Mouse (Mus musculus) CH12.LX (cell line): ENCODE data around the gene Cnpy2. TPM values are rescaled to one million over a fixed set of nuclear protein-coding genes. Genes with fewer than 3 reads are reported as not detected.

Source experiments
- DNase-seq: peaks from one replicate; pipeline ENCODE4 v3.0.0-alpha.2; 2013; ENCODE audit errors: extremely low read depth
- H3K27ac ChIP-seq: 2 replicates; pipeline ENCODE4 v1.5.1; 2012; ENCODE audit warnings: low read depth, mild to moderate bottlenecking, control low read depth, moderate library complexity; ENCODE audit not compliant: insufficient read depth
- H3K27me3 ChIP-seq: replicated peaks from 2 replicates; pipeline ENCODE3; 2012; ENCODE audit warnings: inconsistent platforms
- H3K36me3 ChIP-seq, 2 experiments: replicated peaks in 1 of 2; 2 replicates each; pipeline versions ENCODE3 to v1.6.1; 2012; ENCODE audit warnings: inconsistent platforms in 1 of 2, low read length in 1 of 2, mild to moderate bottlenecking in 1 of 2, mixed read lengths in 1 of 2, moderate library complexity in 1 of 2; ENCODE audit not compliant: control insufficient read depth in 1 of 2, insufficient read depth in 1 of 2
- H3K4me1 ChIP-seq, 2 experiments: 2 replicates each; pipeline ENCODE4 v1.6.1; 2012; ENCODE audit warnings: inconsistent platforms in 1 of 2, moderate library complexity in 1 of 2; ENCODE audit not compliant: insufficient read depth in 2 of 2, control insufficient read depth in 1 of 2
- H3K4me2 ChIP-seq: 2 replicates; pipeline ENCODE4 v1.6.1; 2012; ENCODE audit warnings: low read depth, mild to moderate bottlenecking, control low read depth; ENCODE audit not compliant: poor library complexity, insufficient read depth, severe bottlenecking
- H3K4me3 ChIP-seq, 3 experiments: fragments of 150-350 bp in 1 of 3; sonication (generic) in 1 of 3; replicated peaks in 1 of 3; 2 replicates each; pipeline versions ENCODE3 to v1.5.1; 2011 to 2012; ENCODE audit warnings: low read depth in 2 of 3, low read length in 2 of 3, mild to moderate bottlenecking in 2 of 3, moderate library complexity in 2 of 3, control low read depth in 1 of 3, improper control_type of control experiment in 1 of 3, inconsistent platforms in 1 of 3, mixed read lengths in 1 of 3; ENCODE audit not compliant: poor library complexity in 1 of 3
- H3K79me2 ChIP-seq: replicated peaks from 2 replicates; pipeline ENCODE4 v1.6.1; 2012; ENCODE audit warnings: mild to moderate bottlenecking, moderate library complexity; ENCODE audit not compliant: control insufficient read depth, poor library complexity, insufficient read depth, severe bottlenecking; ENCODE audit errors: extremely low read depth
- H3K9ac ChIP-seq: 2 replicates; pipeline ENCODE4 v1.6.1; 2012; ENCODE audit warnings: low read depth, mild to moderate bottlenecking, control low read depth, moderate library complexity; ENCODE audit not compliant: insufficient read depth
- H3K9me3 ChIP-seq: replicated peaks from 2 replicates; pipeline ENCODE3; 2012; ENCODE audit warnings: low read length, inconsistent platforms, mixed read lengths
- CHD1 ChIP-seq: IDR thresholded peaks from 2 replicates; pipeline ENCODE4 v1.6.1; 2012; ENCODE audit warnings: low read depth, low read length, improper control_type of control experiment, inconsistent platforms
- CHD2 ChIP-seq: IDR thresholded peaks from 2 replicates; pipeline ENCODE4 v1.6.1; 2011; ENCODE audit warnings: low read length, improper control_type of control experiment
- CTCF ChIP-seq, 2 experiments: IDR thresholded peaks in 1 of 2; conservative IDR thresholded peaks in 1 of 2; 2 replicates each; pipeline ENCODE4 v1.5.1; 2011 to 2012; ENCODE audit warnings: low read depth in 2 of 2, low read length in 2 of 2, improper control_type of control experiment in 1 of 2, inconsistent platforms in 1 of 2, mild to moderate bottlenecking in 1 of 2, moderate library complexity in 1 of 2
- HCFC1 ChIP-seq: IDR thresholded peaks from 2 replicates; pipeline ENCODE4 v1.6.1; 2012; ENCODE audit warnings: low read depth, mild to moderate bottlenecking, inconsistent platforms, low read length, improper control_type of control experiment
- JUN ChIP-seq: IDR thresholded peaks from 2 replicates; pipeline ENCODE4 v1.6.1; 2011; ENCODE audit warnings: low read depth, mild to moderate bottlenecking, low read length, improper control_type of control experiment, moderate library complexity; ENCODE audit not compliant: insufficient read depth
- MAFK ChIP-seq: IDR thresholded peaks from 2 replicates; pipeline ENCODE4 v1.6.1; 2011; ENCODE audit warnings: low read length, improper control_type of control experiment; ENCODE audit not compliant: insufficient replicate concordance
- MAX ChIP-seq: IDR thresholded peaks from 2 replicates; pipeline ENCODE4 v1.6.1; 2011; ENCODE audit warnings: low read length, improper control_type of control experiment
- MAZ ChIP-seq: IDR thresholded peaks from 2 replicates; pipeline ENCODE4 v1.6.1; 2012; ENCODE audit warnings: low read depth, mild to moderate bottlenecking, inconsistent platforms, low read length, improper control_type of control experiment, moderate library complexity
- MXI1 ChIP-seq: IDR thresholded peaks from 2 replicates; pipeline ENCODE4 v1.6.1; 2011; ENCODE audit warnings: mild to moderate bottlenecking, low read depth, low read length, improper control_type of control experiment
- MYC ChIP-seq: IDR thresholded peaks from 2 replicates; pipeline ENCODE4 v1.6.1; 2011; ENCODE audit warnings: low read depth, mild to moderate bottlenecking, improper control_type of control experiment, low read length
- NELFE ChIP-seq: IDR thresholded peaks from 2 replicates; pipeline ENCODE4 v1.6.1; 2011; ENCODE audit warnings: low read depth, low read length, improper control_type of control experiment
- RAD21 ChIP-seq: IDR thresholded peaks from 2 replicates; pipeline ENCODE4 v1.6.1; 2011; ENCODE audit warnings: low read depth, mild to moderate bottlenecking, low read length, improper control_type of control experiment, moderate library complexity
- SMC3 ChIP-seq: IDR thresholded peaks from 2 replicates; pipeline ENCODE4 v1.6.1; 2011; ENCODE audit warnings: low read depth, low read length, improper control_type of control experiment
- UBTF ChIP-seq: IDR thresholded peaks from 2 replicates; pipeline ENCODE4 v1.6.1; 2012; ENCODE audit warnings: low read depth, mild to moderate bottlenecking, inconsistent platforms, low read length, improper control_type of control experiment, moderate library complexity
- USF1 ChIP-seq: IDR thresholded peaks from 2 replicates; pipeline ENCODE4 v1.6.1; 2014; ENCODE audit warnings: low read depth, mild to moderate bottlenecking, inconsistent platforms, low read length, improper control_type of control experiment
- ZC3H11A ChIP-seq: IDR thresholded peaks from 2 replicates; pipeline ENCODE4 v1.6.1; 2012; ENCODE audit warnings: low read depth, mild to moderate bottlenecking, inconsistent platforms, low read length, improper control_type of control experiment
- ZKSCAN1 ChIP-seq: IDR thresholded peaks from 2 replicates; pipeline ENCODE4 v1.6.1; 2012; ENCODE audit warnings: low read depth, inconsistent platforms, low read length, improper control_type of control experiment, borderline replicate concordance
- ZMIZ1 ChIP-seq: IDR thresholded peaks from 2 replicates; pipeline ENCODE4 v1.6.1; 2012; ENCODE audit warnings: low read depth, mild to moderate bottlenecking, inconsistent platforms, low read length, improper control_type of control experiment
- dilution Hi-C: fragments of 300-500 bp; cut with MboI; formaldehyde crosslinking; loops from 2 replicates; pipeline ENCODE4 v1.14.3; 2020; ENCODE audit warnings: low sequenced_read_pairs; ENCODE audit not compliant: extremely low pct_unique_long_range_greater_than_20kb, extremely low pct_ligation_motif_present
- in situ Hi-C: fragments of 300-500 bp; cut with MboI; formaldehyde crosslinking; loops from 3 replicates; pipeline ENCODE4 v1.14.3; 2019; ENCODE audit warnings: low sequenced_read_pairs, low pct_ligation_motif_present, low pct_unique_long_range_greater_than_20kb, mixed read lengths
- polyA plus RNA-seq: library from polyadenylated mRNA; unstranded; fragments of >175 nt; gene quantifications from 2 replicates; pipeline ENCODE4 v1.2.1, GENCODE M21; 2012; ENCODE audit warnings: low read depth; ENCODE audit not compliant: insufficient read length
- total RNA-seq, 2 experiments: library from RNA; depleted of rRNA; stranded (reverse); fragments of 300-350 nt in 1 of 2; fragments of >200 nt in 1 of 2; gene quantifications; 2 replicates each; pipeline ENCODE4 v1.2.3; 2012 to 2014

The Cnpy2 gene
- total and polyA plus RNA-seq, 3 experiments: 64.9 to 111 (median 98.9) TPM

DNA sequence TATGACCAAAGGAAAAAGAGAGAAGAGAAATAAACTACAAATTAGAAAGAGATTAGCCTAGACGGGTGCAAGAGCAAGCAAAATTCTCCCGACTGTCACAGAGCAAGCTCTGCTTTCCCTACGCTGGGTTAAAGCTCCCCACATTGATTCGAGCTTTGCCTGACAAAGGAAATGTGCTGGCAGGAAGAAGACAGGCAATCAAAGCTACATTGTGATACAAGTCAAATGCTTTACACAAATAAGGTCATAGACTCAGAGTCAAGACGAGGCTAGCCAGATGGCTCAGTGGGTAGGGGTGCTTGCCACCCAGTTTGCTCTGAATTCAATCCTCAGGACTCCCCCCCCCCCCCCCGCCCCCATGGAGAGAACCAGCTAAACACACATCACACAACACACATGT lies 47.8 kb downstream of the Cnpy2 start:
- Histone ChIP-seq H3K4me3 (no peak overlapping the region), H3K9ac (no peak overlapping the region), H3K9me3 (no peaks in the 10 kb centered on the region), H3K36me3 (peaks cover 4 to 12% of the 10 kb centered on the region in 2 experiments), H3K79me2 (no peaks in the 10 kb centered on the region), H3K27ac (no peak overlapping the region), H3K27me3 (no peaks in the 10 kb centered on the region), H3K4me2 (no peak overlapping the region), H3K4me1 (peaks cover 3 to 22% of the 10 kb centered on the region in 2 experiments; a peak in 3 of 4 replicates)
- DNase-seq: no peak
- dilution Hi-C loops: no loop called here
- in situ Hi-C loops: no loop called here
- no peak for TF ChIP-seq CTCF (conservative IDR thresholded peaks at IDR 0.05 in 1 of 2, IDR thresholded peaks at IDR 0.05 in 1 of 2; ENCODE audit: low read depth in 2 of 2, low read length in 2 of 2)
- TF ChIP-seq ZMIZ1: no peak
- TF ChIP-seq MAX: no peak
- TF ChIP-seq CHD1: no peak
- no peak for TF ChIP-seq SMC3
- TF ChIP-seq RAD21: no peak

DNA sequence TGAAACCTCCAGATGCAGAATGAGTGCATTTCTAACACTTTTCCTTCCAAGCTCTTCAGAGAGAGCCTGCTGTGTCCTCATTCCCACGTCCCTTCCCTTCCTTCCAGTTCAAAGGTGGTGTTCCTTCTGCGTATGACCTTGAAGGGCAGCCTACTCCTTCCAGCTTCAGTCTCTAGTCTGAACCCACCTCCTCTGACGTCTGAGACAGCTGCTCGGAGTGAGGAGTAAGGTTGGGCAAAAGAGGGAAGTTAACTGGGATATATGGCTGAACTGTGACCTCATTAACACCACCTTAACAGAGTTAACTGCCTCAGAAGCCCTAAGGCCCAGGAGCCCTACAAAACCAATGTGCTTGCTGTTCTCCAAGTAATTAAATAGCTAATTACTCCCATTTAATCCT lies 48.3 kb downstream of the Cnpy2 start:
- Histone ChIP-seq H3K9ac (no peak overlapping the region), H3K27ac (no peak overlapping the region), H3K9me3 (no peaks in the 10 kb centered on the region), H3K27me3 (no peaks in the 10 kb centered on the region), H3K4me2 (no peak overlapping the region), H3K79me2 (no peaks in the 10 kb centered on the region), H3K4me3 (no peak overlapping the region), H3K36me3 (peaks cover 0 to 7% of the 10 kb centered on the region in 2 experiments), H3K4me1 (peaks cover 3 to 22% of the 10 kb centered on the region in 2 experiments; a peak in 3 of 4 replicates)
- dilution Hi-C loops: no loop called here
- in situ Hi-C loops: no loop called here
- no peak for DNase-seq
- TF ChIP-seq MAZ (no peak), JUN (no peak), MAFK (no peak), NELFE (no peak), ZKSCAN1 (no peak), CHD2 (no peak), MXI1 (no peak), HCFC1 (no peak), ZC3H11A (no peak), MYC (no peak), UBTF (no peak), USF1 (no peak)
